Mouse (Mus musculus): Measurements from ENCODE around the gene Lipk. TPM values are rescaled to one million over a fixed set of nuclear protein-coding genes. Genes with fewer than 3 reads are reported as not detected.

Lipk gene
- polyA plus RNA-seq, 1 experiment, result not detected

DNA sequence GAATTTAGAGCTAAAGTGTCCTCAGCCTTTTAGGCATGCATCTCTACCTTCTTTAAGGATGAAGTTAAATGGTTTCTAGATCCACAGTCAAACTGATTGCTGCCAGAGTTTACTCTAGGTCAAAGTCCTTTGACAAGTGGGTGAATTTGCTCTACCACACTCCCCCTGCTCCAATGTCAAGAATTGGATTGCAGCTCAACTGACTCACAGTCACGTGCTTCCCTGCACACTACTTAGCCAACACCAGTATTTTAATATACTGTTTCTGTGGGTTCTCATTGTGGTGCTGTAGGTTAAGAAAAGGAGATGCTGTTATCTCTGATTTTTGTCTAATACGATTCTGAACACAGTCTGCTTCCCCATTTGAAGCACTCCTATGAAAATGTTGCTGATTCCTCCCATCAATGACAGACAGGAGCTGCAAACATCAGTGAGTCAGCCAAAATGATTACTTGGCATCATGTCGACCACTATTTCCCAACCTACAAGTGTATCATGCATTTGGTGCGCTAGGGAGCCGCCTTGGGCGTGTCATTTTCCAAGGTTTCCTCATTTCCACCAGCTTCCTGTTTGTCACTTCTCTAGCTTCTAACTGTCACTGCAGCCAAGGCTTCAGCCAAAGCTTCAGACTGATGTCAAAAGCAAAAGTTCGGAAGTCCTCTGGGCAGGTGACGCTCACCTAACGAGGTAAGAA lies 58.8 kb downstream of the Lipk start, which contains the start of gene Lipn:
TSS of gene Lipn (plus strand) at position 580 of the 694 bp plus-strand sequence.
- Histone ChIP-seq H3K27me3 (ENCODE audit: control insufficient read depth, insufficient read depth, low read length, poor library complexity, severe bottlenecking) (no peaks in the 10 kb centered on the region), H3K4me1 (ENCODE audit: control insufficient read depth, insufficient read depth, low read length) (no peaks in the 10 kb centered on the region), H3K4me3 (ENCODE audit: low read depth, low read length) (no peak within 1 kb of the TSS), H3K9me3 (replicated peaks; ENCODE audit: control insufficient read depth, insufficient read depth, low read length, poor library complexity, severe bottlenecking) (no peaks in the 10 kb centered on the region), H3K9ac (ENCODE audit: low read depth, poor library complexity, severe bottlenecking) (no peak within 1 kb of the TSS), H3K36me3 (ENCODE audit: control insufficient read depth, insufficient read depth, low read length, poor library complexity, severe bottlenecking) (no peaks in the 10 kb centered on the region), H3K27ac (ENCODE audit: insufficient read depth, low read length) (no peak within 1 kb of the TSS)
- TF ChIP-seq CTCF (IDR thresholded peaks at IDR 0.05; ENCODE audit: low read depth, low read length) (no peak), EP300 (IDR thresholded peaks at IDR 0.05; ENCODE audit: insufficient read depth, low read depth, low read length) (no peak), POLR2A (IDR thresholded peaks at IDR 0.05; ENCODE audit: insufficient read depth, low read length) (no peak)

DNA sequence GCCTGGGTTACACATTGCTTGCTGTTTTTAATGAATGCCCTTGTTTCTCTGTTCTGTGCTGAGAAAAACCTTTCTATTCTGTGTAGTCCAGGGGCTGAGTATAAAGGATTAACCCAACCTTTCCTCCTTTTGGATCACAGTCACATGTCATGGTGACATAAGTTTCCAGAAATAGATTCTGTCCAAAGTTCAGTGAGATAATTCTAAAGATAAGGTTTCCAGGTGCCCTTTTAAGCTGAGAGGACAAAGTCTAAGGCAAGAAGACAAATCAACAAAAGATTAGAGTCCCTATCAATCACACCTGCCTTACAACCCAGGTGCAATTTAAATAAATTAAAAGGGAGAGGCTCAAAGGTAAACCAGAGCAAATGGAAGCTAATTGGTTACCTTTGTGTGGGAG lies 66.1 kb downstream of the Lipk start:
- Histone ChIP-seq H3K27me3 (ENCODE audit: control insufficient read depth, insufficient read depth, low read length, poor library complexity, severe bottlenecking) (no peaks in the 10 kb centered on the region), H3K27ac (ENCODE audit: insufficient read depth, low read length) (no peak overlapping the region), H3K36me3 (ENCODE audit: control insufficient read depth, insufficient read depth, low read length, poor library complexity, severe bottlenecking) (no peaks in the 10 kb centered on the region), H3K4me1 (ENCODE audit: control insufficient read depth, insufficient read depth, low read length) (no peaks in the 10 kb centered on the region), H3K9me3 (replicated peaks; ENCODE audit: control insufficient read depth, insufficient read depth, low read length, poor library complexity, severe bottlenecking) (no peaks in the 10 kb centered on the region), H3K9ac (ENCODE audit: low read depth, poor library complexity, severe bottlenecking) (no peak overlapping the region), H3K4me3 (ENCODE audit: low read depth, low read length) (no peak overlapping the region)
- TF ChIP-seq POLR2A (IDR thresholded peaks at IDR 0.05; ENCODE audit: insufficient read depth, low read length) (no peak), CTCF (IDR thresholded peaks at IDR 0.05; ENCODE audit: low read depth, low read length) (no peak), EP300 (IDR thresholded peaks at IDR 0.05; ENCODE audit: insufficient read depth, low read depth, low read length) (no peak)

DNA sequence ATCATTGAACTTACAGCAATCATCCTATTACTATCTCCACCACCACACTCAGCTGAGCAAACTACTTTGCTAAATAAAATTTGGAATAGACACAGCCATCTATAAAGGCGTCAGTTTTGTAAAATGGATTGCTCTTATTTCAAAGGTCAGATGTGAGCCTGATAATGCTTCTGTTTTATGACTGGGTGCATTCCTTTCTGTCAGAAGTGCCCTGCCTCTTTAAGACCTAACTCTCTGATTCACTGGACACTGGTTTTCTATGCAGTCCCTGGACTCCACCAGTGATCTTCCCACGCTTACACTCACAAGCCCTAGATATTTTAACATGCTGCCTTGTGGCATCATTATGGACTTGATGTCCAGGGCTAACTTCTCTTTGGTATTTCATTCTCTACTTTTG lies 70.0 kb downstream of the Lipk start:
- no peaks in the 10 kb centered on the region for H3K36me3 ChIP-seq (ENCODE audit: control insufficient read depth, insufficient read depth, low read length, poor library complexity, severe bottlenecking)
- no peaks in the 10 kb centered on the region for H3K27me3 ChIP-seq (ENCODE audit: control insufficient read depth, insufficient read depth, low read length, poor library complexity, severe bottlenecking)
- H3K4me1 ChIP-seq (ENCODE audit: control insufficient read depth, insufficient read depth, low read length), result no peaks in the 10 kb centered on the region
- no peak overlapping the region for H3K4me3 ChIP-seq (ENCODE audit: low read depth, low read length)
- H3K9ac ChIP-seq (ENCODE audit: low read depth, poor library complexity, severe bottlenecking), result no peak overlapping the region
- no peaks in the 10 kb centered on the region for H3K9me3 ChIP-seq (replicated peaks; ENCODE audit: control insufficient read depth, insufficient read depth, low read length, poor library complexity, severe bottlenecking)
- no peak overlapping the region for H3K27ac ChIP-seq (ENCODE audit: insufficient read depth, low read length)
- no peak for TF ChIP-seq CTCF (IDR thresholded peaks at IDR 0.05; ENCODE audit: low read depth, low read length)
- TF ChIP-seq POLR2A (IDR thresholded peaks at IDR 0.05; ENCODE audit: insufficient read depth, low read length), result no peak
- TF ChIP-seq EP300 (IDR thresholded peaks at IDR 0.05; ENCODE audit: insufficient read depth, low read depth, low read length), result no peak

DNA sequence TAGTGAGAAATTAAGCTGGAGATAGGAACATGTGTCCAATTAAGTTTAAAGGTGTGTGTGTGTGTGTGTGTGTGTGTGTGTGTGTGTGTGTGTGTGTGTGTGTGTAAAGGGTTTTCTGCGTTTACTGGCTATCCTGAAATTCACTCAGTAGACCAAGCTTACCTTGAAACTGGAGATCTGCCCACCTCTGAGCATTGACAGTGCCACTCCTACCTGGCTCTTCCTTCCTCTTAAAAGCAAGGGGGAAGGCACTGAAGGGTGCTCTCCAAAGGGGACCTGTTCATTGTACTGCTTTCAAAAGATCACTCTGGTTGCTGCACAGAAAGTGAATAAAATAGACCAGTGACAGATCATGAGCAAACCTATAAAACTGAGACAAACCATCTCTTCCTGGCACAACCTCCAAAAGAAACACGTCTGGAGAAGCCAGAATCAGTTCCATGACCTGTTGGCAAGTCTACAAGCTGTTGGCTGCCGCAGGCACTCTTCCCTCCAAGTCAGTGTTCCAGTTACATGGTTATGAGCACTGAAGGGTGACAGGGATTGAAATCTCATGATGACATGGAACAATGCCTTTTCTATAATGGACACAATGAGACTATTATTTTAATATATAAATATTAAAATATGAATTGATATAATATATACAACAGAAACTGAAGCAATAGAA lies 81.1 kb downstream of the Lipk start:
- H3K4me1 ChIP-seq (ENCODE audit: control insufficient read depth, insufficient read depth, low read length), result no peaks in the 10 kb centered on the region
- no peak overlapping the region for H3K27ac ChIP-seq (ENCODE audit: insufficient read depth, low read length)
- no peaks in the 10 kb centered on the region for H3K36me3 ChIP-seq (ENCODE audit: control insufficient read depth, insufficient read depth, low read length, poor library complexity, severe bottlenecking)
- TF ChIP-seq POLR2A (IDR thresholded peaks at IDR 0.05; ENCODE audit: insufficient read depth, low read length), result no peak
- TF ChIP-seq CTCF (IDR thresholded peaks at IDR 0.05; ENCODE audit: low read depth, low read length), result no peak
- TF ChIP-seq EP300 (IDR thresholded peaks at IDR 0.05; ENCODE audit: insufficient read depth, low read depth, low read length), result no peak
- H3K27me3 ChIP-seq (ENCODE audit: control insufficient read depth, insufficient read depth, low read length, poor library complexity, severe bottlenecking), result no peaks in the 10 kb centered on the region
- H3K9ac ChIP-seq (ENCODE audit: low read depth, poor library complexity, severe bottlenecking), result no peak overlapping the region
- no peak overlapping the region for H3K4me3 ChIP-seq (ENCODE audit: low read depth, low read length)
- H3K9me3 ChIP-seq (replicated peaks; ENCODE audit: control insufficient read depth, insufficient read depth, low read length, poor library complexity, severe bottlenecking), result no peaks in the 10 kb centered on the region

DNA sequence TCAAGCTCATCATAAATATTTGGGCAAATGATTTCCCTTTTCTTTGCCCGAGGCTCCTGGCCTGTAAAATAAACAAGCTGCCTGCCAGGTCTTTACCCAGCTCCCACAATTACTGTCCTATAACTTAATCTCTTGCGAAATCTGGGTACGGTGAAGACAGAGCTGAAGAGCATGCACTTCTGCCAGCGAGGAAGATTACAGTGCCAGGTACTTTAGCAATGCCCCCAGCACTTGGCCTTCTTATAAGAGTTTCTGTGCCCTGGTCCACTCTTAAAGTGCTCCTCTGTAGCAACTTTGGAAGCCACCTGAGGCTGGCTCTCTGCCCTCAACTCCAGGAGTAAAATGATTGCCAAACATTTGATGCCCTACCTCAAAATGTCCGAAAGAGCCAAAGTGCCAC lies 87.3 kb downstream of the Lipk start:
- H3K4me1 ChIP-seq (ENCODE audit: control insufficient read depth, insufficient read depth, low read length), result no peaks in the 10 kb centered on the region
- TF ChIP-seq CTCF (IDR thresholded peaks at IDR 0.05; ENCODE audit: low read depth, low read length) (no peak), EP300 (IDR thresholded peaks at IDR 0.05; ENCODE audit: insufficient read depth, low read depth, low read length) (no peak), POLR2A (IDR thresholded peaks at IDR 0.05; ENCODE audit: insufficient read depth, low read length) (no peak)
- H3K36me3 ChIP-seq (ENCODE audit: control insufficient read depth, insufficient read depth, low read length, poor library complexity, severe bottlenecking), result no peaks in the 10 kb centered on the region
- no peak overlapping the region for H3K9ac ChIP-seq (ENCODE audit: low read depth, poor library complexity, severe bottlenecking)
- no peaks in the 10 kb centered on the region for H3K27me3 ChIP-seq (ENCODE audit: control insufficient read depth, insufficient read depth, low read length, poor library complexity, severe bottlenecking)
- no peak overlapping the region for H3K27ac ChIP-seq (ENCODE audit: insufficient read depth, low read length)
- no peak overlapping the region for H3K4me3 ChIP-seq (ENCODE audit: low read depth, low read length)
- no peaks in the 10 kb centered on the region for H3K9me3 ChIP-seq (replicated peaks; ENCODE audit: control insufficient read depth, insufficient read depth, low read length, poor library complexity, severe bottlenecking)

DNA sequence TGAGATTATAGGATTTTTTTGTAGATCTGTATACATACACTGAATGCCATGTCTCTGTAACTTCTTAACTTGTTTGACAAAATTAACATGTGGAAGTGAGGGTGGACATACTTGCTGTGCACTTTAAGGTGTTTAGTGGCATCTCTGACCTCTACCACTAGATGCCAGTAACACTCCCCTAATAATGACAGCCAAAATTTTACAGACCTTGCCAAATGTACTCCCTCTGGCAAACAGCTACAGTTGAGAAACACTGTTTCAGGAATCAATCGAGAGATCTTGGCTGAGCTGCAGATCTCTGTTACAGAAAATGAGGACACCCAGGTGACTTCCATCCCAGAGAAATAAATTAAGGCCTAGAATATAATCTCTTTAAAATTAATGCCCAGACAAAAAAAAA lies 88.1 kb downstream of the Lipk start:
- H3K9me3 ChIP-seq (replicated peaks; ENCODE audit: control insufficient read depth, insufficient read depth, low read length, poor library complexity, severe bottlenecking), result no peaks in the 10 kb centered on the region
- H3K36me3 ChIP-seq (ENCODE audit: control insufficient read depth, insufficient read depth, low read length, poor library complexity, severe bottlenecking), result no peaks in the 10 kb centered on the region
- no peak overlapping the region for H3K9ac ChIP-seq (ENCODE audit: low read depth, poor library complexity, severe bottlenecking)

More for the DNA sequence above, 88.1 kb downstream of the Lipk start:
- Histone ChIP-seq H3K27ac (ENCODE audit: insufficient read depth, low read length) (no peak overlapping the region), H3K27me3 (ENCODE audit: control insufficient read depth, insufficient read depth, low read length, poor library complexity, severe bottlenecking) (no peaks in the 10 kb centered on the region), H3K4me1 (ENCODE audit: control insufficient read depth, insufficient read depth, low read length) (no peaks in the 10 kb centered on the region), H3K4me3 (ENCODE audit: low read depth, low read length) (no peak overlapping the region)
- TF ChIP-seq CTCF (IDR thresholded peaks at IDR 0.05; ENCODE audit: low read depth, low read length) (no peak), POLR2A (IDR thresholded peaks at IDR 0.05; ENCODE audit: insufficient read depth, low read length) (no peak), EP300 (IDR thresholded peaks at IDR 0.05; ENCODE audit: insufficient read depth, low read depth, low read length) (no peak)

Other genes starting within 250 kb of the Lipk start
- 2.5 and 3.6 TPM in 2 replicates for gene Lipo3, start 246.3 kb upstream of the Lipk start, polyA plus RNA-seq (2011; ENCODE audit: insufficient read depth, insufficient read length, low read depth, missing spikeins)
- not detected in 2 replicates for gene Lipo1, start 220.8 kb upstream of the Lipk start, polyA plus RNA-seq (2011; ENCODE audit: insufficient read depth, insufficient read length, low read depth, missing spikeins)
- not detected in 2 replicates for gene Lipf, start 47.1 kb upstream of the Lipk start, polyA plus RNA-seq (2011; ENCODE audit: insufficient read depth, insufficient read length, low read depth, missing spikeins)
- gene Lipn, start 59.1 kb downstream of the Lipk start, polyA plus RNA-seq (2011; ENCODE audit: insufficient read depth, insufficient read length, low read depth, missing spikeins), result not detected in 2 replicates
- gene Lipm, start 92.6 kb downstream of the Lipk start, polyA plus RNA-seq (2011; ENCODE audit: insufficient read depth, insufficient read length, low read depth, missing spikeins), result not detected in 2 replicates
- not detected in 2 replicates for gene Ankrd22, start 157.8 kb downstream of the Lipk start, polyA plus RNA-seq (2011; ENCODE audit: insufficient read depth, insufficient read length, low read depth, missing spikeins)
- gene Stambpl1, start 183.9 kb downstream of the Lipk start, polyA plus RNA-seq (2011; ENCODE audit: insufficient read depth, insufficient read length, low read depth, missing spikeins), result 1.3 and 2.8 TPM in 2 replicates
- gene Acta2, start 247.3 kb downstream of the Lipk start, polyA plus RNA-seq (2011; ENCODE audit: insufficient read depth, insufficient read length, low read depth, missing spikeins), result 44.1 and 50.0 TPM in 2 replicates